Mouse (Mus musculus): ENCODE measurements around the gene H2afy.

DNA sequence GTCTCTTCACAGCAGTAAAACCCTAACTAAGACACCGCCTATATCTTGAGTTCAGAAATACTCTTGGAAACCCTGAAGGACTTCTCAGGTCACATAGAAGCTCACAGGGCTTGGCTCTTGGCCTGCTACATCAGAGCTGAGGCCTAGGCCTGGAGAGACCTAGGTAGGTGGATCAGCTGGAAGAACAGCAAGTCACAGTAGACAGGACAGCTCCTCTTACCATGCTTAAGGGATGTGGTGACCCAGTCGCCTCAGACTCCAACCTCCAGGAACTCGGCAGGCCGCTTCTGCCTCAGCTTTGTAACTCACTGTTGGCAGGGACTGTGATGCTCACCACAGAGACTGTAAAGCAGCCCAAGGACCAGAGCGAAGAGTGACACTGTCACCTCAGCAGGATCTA lies 13.1 kb downstream of the H2afy start:
- TF ChIP-seq GATA1 (IDR thresholded peaks at IDR 0.05; ENCODE audit: low read length): no peak
- TF ChIP-seq TAL1 (IDR thresholded peaks at IDR 0.05; ENCODE audit: low read length): no peak

Data from erythroblast, embryonic 14.5 days (primary cell).